Mouse (Mus musculus) CH12.LX (cell line): ENCODE data around the gene Plce1. TPM values are rescaled to one million over a fixed set of nuclear protein-coding genes. Genes with fewer than 3 reads are reported as not detected.

Experiments used
- DNase-seq: peaks from one replicate; pipeline ENCODE4 v3.0.0-alpha.2; 2013; ENCODE audit errors: extremely low read depth
- H3K27ac ChIP-seq: 2 replicates; pipeline ENCODE4 v1.5.1; 2012; ENCODE audit warnings: low read depth, mild to moderate bottlenecking, control low read depth, moderate library complexity; ENCODE audit not compliant: insufficient read depth
- H3K27me3 ChIP-seq: replicated peaks from 2 replicates; pipeline ENCODE3; 2012; ENCODE audit warnings: inconsistent platforms
- H3K36me3 ChIP-seq, 2 experiments: replicated peaks in 1 of 2; 2 replicates each; pipeline versions ENCODE3 to v1.6.1; 2012; ENCODE audit warnings: inconsistent platforms in 1 of 2, low read length in 1 of 2, mild to moderate bottlenecking in 1 of 2, mixed read lengths in 1 of 2, moderate library complexity in 1 of 2; ENCODE audit not compliant: control insufficient read depth in 1 of 2, insufficient read depth in 1 of 2
- H3K4me1 ChIP-seq, 2 experiments: 2 replicates each; pipeline ENCODE4 v1.6.1; 2012; ENCODE audit warnings: inconsistent platforms in 1 of 2, moderate library complexity in 1 of 2; ENCODE audit not compliant: insufficient read depth in 2 of 2, control insufficient read depth in 1 of 2
- H3K4me2 ChIP-seq: 2 replicates; pipeline ENCODE4 v1.6.1; 2012; ENCODE audit warnings: low read depth, mild to moderate bottlenecking, control low read depth; ENCODE audit not compliant: poor library complexity, insufficient read depth, severe bottlenecking
- H3K4me3 ChIP-seq, 3 experiments: fragments of 150-350 bp in 1 of 3; sonication (generic) in 1 of 3; replicated peaks in 1 of 3; 2 replicates each; pipeline versions ENCODE3 to v1.5.1; 2011 to 2012; ENCODE audit warnings: low read depth in 2 of 3, low read length in 2 of 3, mild to moderate bottlenecking in 2 of 3, moderate library complexity in 2 of 3, control low read depth in 1 of 3, improper control_type of control experiment in 1 of 3, inconsistent platforms in 1 of 3, mixed read lengths in 1 of 3; ENCODE audit not compliant: poor library complexity in 1 of 3
- H3K79me2 ChIP-seq: replicated peaks from 2 replicates; pipeline ENCODE4 v1.6.1; 2012; ENCODE audit warnings: mild to moderate bottlenecking, moderate library complexity; ENCODE audit not compliant: control insufficient read depth, poor library complexity, insufficient read depth, severe bottlenecking; ENCODE audit errors: extremely low read depth
- H3K9ac ChIP-seq: 2 replicates; pipeline ENCODE4 v1.6.1; 2012; ENCODE audit warnings: low read depth, mild to moderate bottlenecking, control low read depth, moderate library complexity; ENCODE audit not compliant: insufficient read depth
- H3K9me3 ChIP-seq: replicated peaks from 2 replicates; pipeline ENCODE3; 2012; ENCODE audit warnings: low read length, inconsistent platforms, mixed read lengths
- BHLHE40 ChIP-seq: IDR thresholded peaks from 2 replicates; pipeline ENCODE4 v1.6.1; 2011; ENCODE audit warnings: mild to moderate bottlenecking, low read depth, low read length, improper control_type of control experiment
- CHD1 ChIP-seq: IDR thresholded peaks from 2 replicates; pipeline ENCODE4 v1.6.1; 2012; ENCODE audit warnings: low read depth, low read length, improper control_type of control experiment, inconsistent platforms
- CHD2 ChIP-seq: IDR thresholded peaks from 2 replicates; pipeline ENCODE4 v1.6.1; 2011; ENCODE audit warnings: low read length, improper control_type of control experiment
- CTCF ChIP-seq, 2 experiments: IDR thresholded peaks in 1 of 2; conservative IDR thresholded peaks in 1 of 2; 2 replicates each; pipeline ENCODE4 v1.5.1; 2011 to 2012; ENCODE audit warnings: low read depth in 2 of 2, low read length in 2 of 2, improper control_type of control experiment in 1 of 2, inconsistent platforms in 1 of 2, mild to moderate bottlenecking in 1 of 2, moderate library complexity in 1 of 2
- E2F4 ChIP-seq: IDR thresholded peaks from 2 replicates; pipeline ENCODE4 v1.6.1; 2011; ENCODE audit warnings: low read depth, low read length, improper control_type of control experiment; ENCODE audit not compliant: insufficient replicate concordance
- ELF1 ChIP-seq: IDR thresholded peaks from 2 replicates; pipeline ENCODE4 v1.6.1; 2014; ENCODE audit warnings: low read depth, mild to moderate bottlenecking, inconsistent platforms, low read length, improper control_type of control experiment
- EP300 ChIP-seq: IDR thresholded peaks from 2 replicates; pipeline ENCODE4 v1.6.1; 2011; ENCODE audit warnings: low read length, improper control_type of control experiment
- GABPA ChIP-seq: IDR thresholded peaks from 2 replicates; pipeline ENCODE4 v1.6.1; 2012; ENCODE audit warnings: low read depth, low read length, improper control_type of control experiment, inconsistent platforms; ENCODE audit not compliant: insufficient replicate concordance
- HCFC1 ChIP-seq: IDR thresholded peaks from 2 replicates; pipeline ENCODE4 v1.6.1; 2012; ENCODE audit warnings: low read depth, mild to moderate bottlenecking, inconsistent platforms, low read length, improper control_type of control experiment
- IRF4 ChIP-seq: IDR thresholded peaks from 2 replicates; pipeline ENCODE4 v1.6.1; 2014; ENCODE audit warnings: low read depth, mild to moderate bottlenecking, inconsistent platforms, low read length, improper control_type of control experiment
- JUN ChIP-seq: IDR thresholded peaks from 2 replicates; pipeline ENCODE4 v1.6.1; 2011; ENCODE audit warnings: low read depth, mild to moderate bottlenecking, low read length, improper control_type of control experiment, moderate library complexity; ENCODE audit not compliant: insufficient read depth
- KAT2A ChIP-seq: IDR thresholded peaks from 2 replicates; pipeline ENCODE4 v1.6.1; 2012; ENCODE audit warnings: low read length, improper control_type of control experiment, inconsistent platforms; ENCODE audit not compliant: insufficient replicate concordance
- MAFK ChIP-seq: IDR thresholded peaks from 2 replicates; pipeline ENCODE4 v1.6.1; 2011; ENCODE audit warnings: low read length, improper control_type of control experiment; ENCODE audit not compliant: insufficient replicate concordance
- MAZ ChIP-seq: IDR thresholded peaks from 2 replicates; pipeline ENCODE4 v1.6.1; 2012; ENCODE audit warnings: low read depth, mild to moderate bottlenecking, inconsistent platforms, low read length, improper control_type of control experiment, moderate library complexity
- MYC ChIP-seq: IDR thresholded peaks from 2 replicates; pipeline ENCODE4 v1.6.1; 2011; ENCODE audit warnings: low read depth, mild to moderate bottlenecking, improper control_type of control experiment, low read length
- NRF1 ChIP-seq: IDR thresholded peaks from 2 replicates; pipeline ENCODE4 v1.6.1; 2014; ENCODE audit warnings: low read depth, mild to moderate bottlenecking, inconsistent platforms, low read length, improper control_type of control experiment, moderate library complexity
- PAX5 ChIP-seq: IDR thresholded peaks from 2 replicates; pipeline ENCODE4 v1.6.1; 2012; ENCODE audit warnings: low read length, inconsistent platforms, mixed read lengths
- POLR2A ChIP-seq: IDR thresholded peaks from 2 replicates; pipeline ENCODE4 v1.6.1; 2011; ENCODE audit warnings: low read depth, mild to moderate bottlenecking, improper control_type of control experiment, low read length
- POLR2AphosphoS2 ChIP-seq: IDR thresholded peaks from 2 replicates; pipeline ENCODE4 v1.6.1; 2011; ENCODE audit warnings: low read depth, low read length, improper control_type of control experiment
- RAD21 ChIP-seq: IDR thresholded peaks from 2 replicates; pipeline ENCODE4 v1.6.1; 2011; ENCODE audit warnings: low read depth, mild to moderate bottlenecking, low read length, improper control_type of control experiment, moderate library complexity
- RCOR1 ChIP-seq: conservative IDR thresholded peaks from 2 replicates; pipeline ENCODE4 v1.6.1; 2012; ENCODE audit warnings: low read depth, mild to moderate bottlenecking, inconsistent platforms, low read length, improper control_type of control experiment
- SIN3A ChIP-seq: IDR thresholded peaks from 2 replicates; pipeline ENCODE4 v1.6.1; 2012; ENCODE audit warnings: low read length, improper control_type of control experiment, inconsistent platforms
- SMC3 ChIP-seq: IDR thresholded peaks from 2 replicates; pipeline ENCODE4 v1.6.1; 2011; ENCODE audit warnings: low read depth, low read length, improper control_type of control experiment
- TBP ChIP-seq: conservative IDR thresholded peaks from 2 replicates; pipeline ENCODE4 v1.6.1; 2011; ENCODE audit warnings: low read depth, low read length, improper control_type of control experiment
- TCF12 ChIP-seq: IDR thresholded peaks from 2 replicates; pipeline ENCODE4 v1.6.1; 2014; ENCODE audit warnings: low read depth, mild to moderate bottlenecking, inconsistent platforms, low read length, improper control_type of control experiment
- USF1 ChIP-seq: IDR thresholded peaks from 2 replicates; pipeline ENCODE4 v1.6.1; 2014; ENCODE audit warnings: low read depth, mild to moderate bottlenecking, inconsistent platforms, low read length, improper control_type of control experiment
- USF2 ChIP-seq: conservative IDR thresholded peaks from 2 replicates; pipeline ENCODE4 v1.6.1; 2011; ENCODE audit warnings: low read depth, low read length, improper control_type of control experiment
- ZKSCAN1 ChIP-seq: IDR thresholded peaks from 2 replicates; pipeline ENCODE4 v1.6.1; 2012; ENCODE audit warnings: low read depth, inconsistent platforms, low read length, improper control_type of control experiment, borderline replicate concordance
- ZMIZ1 ChIP-seq: IDR thresholded peaks from 2 replicates; pipeline ENCODE4 v1.6.1; 2012; ENCODE audit warnings: low read depth, mild to moderate bottlenecking, inconsistent platforms, low read length, improper control_type of control experiment
- ZNF384 ChIP-seq: IDR thresholded peaks from 2 replicates; pipeline ENCODE4 v1.6.1; 2012; ENCODE audit warnings: low read depth, low read length, improper control_type of control experiment, inconsistent platforms
- dilution Hi-C: fragments of 300-500 bp; cut with MboI; formaldehyde crosslinking; loops from 2 replicates; pipeline ENCODE4 v1.14.3; 2020; ENCODE audit warnings: low sequenced_read_pairs; ENCODE audit not compliant: extremely low pct_unique_long_range_greater_than_20kb, extremely low pct_ligation_motif_present
- in situ Hi-C: fragments of 300-500 bp; cut with MboI; formaldehyde crosslinking; loops from 3 replicates; pipeline ENCODE4 v1.14.3; 2019; ENCODE audit warnings: low sequenced_read_pairs, low pct_ligation_motif_present, low pct_unique_long_range_greater_than_20kb, mixed read lengths
- polyA plus RNA-seq: library from polyadenylated mRNA; unstranded; fragments of >175 nt; gene quantifications from 2 replicates; pipeline ENCODE4 v1.2.1, GENCODE M21; 2012; ENCODE audit warnings: low read depth; ENCODE audit not compliant: insufficient read length
- total RNA-seq, 2 experiments: library from RNA; depleted of rRNA; stranded (reverse); fragments of 300-350 nt in 1 of 2; fragments of >200 nt in 1 of 2; gene quantifications; 2 replicates each; pipeline ENCODE4 v1.2.3; 2012 to 2014

The Plce1 gene
- total and polyA plus RNA-seq, 3 experiments = under 0.01 to 0.13 (median 0.05) TPM

- no peak overlapping the region for H3K4me3 ChIP-seq
- in situ Hi-C loops = no loop called here
- H3K4me1 ChIP-seq = peaks cover 15 to 52% of the 10 kb centered on the region in 2 experiments
- H3K9me3 ChIP-seq = no peaks in the 10 kb centered on the region
- dilution Hi-C loops = no loop called here
- no peaks in the 10 kb centered on the region for H3K79me2 ChIP-seq
- H3K27ac ChIP-seq = no peak overlapping the region
- TF ChIP-seq MAZ (no peak), BHLHE40 (peak; percentile 42; the same call in 1 of the 2 replicates), IRF4 (peak; percentile 45; the same call in 1 of the 2 replicates), EP300 (peak; percentile 24; the same call in 1 of the 2 replicates)
- no peak overlapping the region for H3K9ac ChIP-seq
- peak overlapping the region; percentile 22; the same call in 1 of the 2 replicates for H3K4me2 ChIP-seq
- H3K27me3 ChIP-seq = no peaks in the 10 kb centered on the region
- DNase-seq = peak; percentile 57
- H3K36me3 ChIP-seq = no peaks in the 10 kb centered on the region
These were observed 115.2 kb downstream of the Plce1 start for GRCm38 (mm10) chr19:38596096-38596495.

GRCm38 (mm10) chr19:38597392-38597791, 116.5 kb downstream of the Plce1 start:
- H3K9me3 ChIP-seq = no peaks in the 10 kb centered on the region
- no peak overlapping the region for H3K4me2 ChIP-seq
- peaks cover 15 to 48% of the 10 kb centered on the region in 2 experiments for H3K4me1 ChIP-seq
- in situ Hi-C loops = no loop called here
- no peaks in the 10 kb centered on the region for H3K36me3 ChIP-seq
- H3K27ac ChIP-seq = no peak overlapping the region
- no peaks in the 10 kb centered on the region for H3K27me3 ChIP-seq
- H3K9ac ChIP-seq = no peak overlapping the region
- TF ChIP-seq CHD2 (no peak), CHD1 (no peak), SIN3A (no peak), POLR2AphosphoS2 (no peak), EP300 (peak; percentile 95), RCOR1 (peak; percentile 70; the same call in 1 of the 2 replicates), ELF1 (no peak), POLR2A (no peak), USF1 (no peak), RAD21 (no peak), TCF12 (peak; percentile 13; the same call in 1 of the 2 replicates), CTCF (conservative IDR thresholded peaks at IDR 0.05 in 1 of 2, IDR thresholded peaks at IDR 0.05 in 1 of 2; ENCODE audit: low read depth in 2 of 2, low read length in 2 of 2) (no peak), JUN (no peak), SMC3 (no peak), BHLHE40 (peak; percentile 38; the same call in 1 of the 2 replicates), PAX5 (no peak), TBP (0 out of 2 replicates have a peak, but pooled peaks have one; percentile 15), MAFK (0 out of 2 replicates have a peak, but pooled peaks have one; percentile 30), E2F4 (no peak), GABPA (no peak), HCFC1 (no peak), MYC (no peak), MAZ (0 out of 2 replicates have a peak, but pooled peaks have one; percentile 59), ZKSCAN1 (no peak), NRF1 (no peak), ZMIZ1 (no peak), KAT2A (no peak), USF2 (no peak), ZNF384 (peak; percentile 54), IRF4 (peak; percentile 93)
- H3K4me3 ChIP-seq = no peak overlapping the region
- H3K79me2 ChIP-seq = no peaks in the 10 kb centered on the region
- DNase-seq = peak; percentile 53
- dilution Hi-C loops = no loop called here
